Mouse (Mus musculus) liver, embryonic 14.5 days (tissue): ENCODE data around the gene Ppp1r9b.

Experiments used
- CTCF ChIP-seq: IDR thresholded peaks from 2 replicates; pipeline ENCODE4 v1.5.1; 2016; ENCODE audit warnings: antibody characterized with exemption, low read depth, control low read depth
- EP300 ChIP-seq: IDR thresholded peaks from 2 replicates; pipeline ENCODE4 v1.6.1; 2016; ENCODE audit warnings: antibody characterized with exemption, low read depth

- TF ChIP-seq EP300 (no peak), CTCF (no peak)
Measured at GRCm38 (mm10) chr11:94972887-94973286, 17.9 kb upstream of the Ppp1r9b start.
